In the genomic region with DNA sequence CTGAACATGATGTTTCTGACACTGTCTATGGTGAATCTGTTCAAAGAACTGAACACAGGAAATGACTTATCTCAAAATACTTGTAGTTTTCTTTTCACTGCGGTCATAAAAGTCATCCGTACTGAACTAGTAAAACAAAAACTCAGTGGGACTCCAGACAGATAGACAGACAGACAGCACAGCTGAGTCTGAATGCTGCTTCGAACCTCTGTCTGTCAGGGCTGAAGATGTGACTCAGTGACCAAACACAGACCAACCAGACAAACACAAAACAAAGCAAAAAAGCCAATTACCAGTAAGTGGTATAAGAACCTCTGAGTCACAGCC, we compare ENCODE assay signal across 22 mouse cellular contexts. TPM values are rescaled to one million over a fixed set of nuclear protein-coding genes. Genes with fewer than 3 reads are reported as not detected.
A peak's percentile ranks its signal among the peaks of the same experiment; 100 is the strongest.
DNase-seq lines count a peak whose midpoint lies in the region; ATAC-seq and TF ChIP-seq lines count a peak whose summit lies in the region.
"Had no signal": no experiment of that assay in that cellular context is flagged by ENCODE, and none has a peak within 500 bp of the region (broad histone marks: within the 10 kb centered on the region; RNA-seq: fewer than 3 reads in every experiment).

No protein-coding gene starts in this region.

- TF ChIP-seq POLR2A in spleen, adult 2 months (IDR thresholded peaks at IDR 0.05; ENCODE audit: low read depth, low read length): no peak

- 16% methylated on average over 3 of the region's 3 CpGs for WGBS in spleen, adult 2 months

- peaks cover 2% of the 10 kb centered on the region; the same call in 1 of the 2 replicates for H3K4me1 ChIP-seq in spleen, adult 2 months (ENCODE audit: control insufficient read depth, insufficient read depth, insufficient read length)
- H3K4me1 ChIP-seq: hindbrain, embryonic 15.5 days had no signal

- peak; percentile 80 for ATAC-seq in activated CD4-positive, CD25-positive, alpha-beta regulatory T cell, adult 4 months
- ATAC-seq: forebrain, embryonic 14.5 days; intestine, postnatal 0 days had no signal

- no peak for TF ChIP-seq CTCF in spleen, adult 2 months (IDR thresholded peaks at IDR 0.05; ENCODE audit: extremely low read depth, insufficient read depth, insufficient read length, insufficient replicate concordance)

- no peaks in the 10 kb centered on the region for H3K36me3 ChIP-seq in spleen, adult 2 months (ENCODE audit: control insufficient read depth, insufficient read depth, low read length)
- H3K36me3 ChIP-seq: hindbrain, embryonic 15.5 days; neural tube, embryonic 13.5 days had no signal

- H3K4me3 ChIP-seq in spleen, adult 2 months (ENCODE audit: extremely low read depth, insufficient read depth, insufficient read length): no peak overlapping the region
- H3K4me3 ChIP-seq: heart, adult 2 months; hindbrain, embryonic 15.5 days; neural tube, embryonic 13.5 days had no signal

- DNase-seq in spleen, adult 2 months (ENCODE audit: low read depth in 1 of 2, low spot score in 2 of 2): no peak
- DNase-seq in spleen, adult 18-20 months: no peak
- peak; percentile 71 for DNase-seq in CD4-positive, CD25-positive, alpha-beta regulatory T cell, adult 2 months (ENCODE audit: low read depth, low spot score)
- DNase-seq in naive thymus-derived CD4-positive, alpha-beta T cell, adult 2 months (ENCODE audit: low read depth): peak; percentile 85
- no peak for DNase-seq in right cerebral cortex, postnatal 10 days (ENCODE audit: low spot score in 2 of 2)
- DNase-seq in kidney, postnatal 10 days: no peak
- DNase-seq in lung, postnatal 10 days: no peak
- DNase-seq: adrenal gland, postnatal 25 days; cerebellum, adult 18-20 months; cerebellum, postnatal 25 days; gastrocnemius, postnatal 14 days; heart, adult 2 months; heart, postnatal 4 days; layer of hippocampus, postnatal 36 days; liver; right cerebral cortex, postnatal 25 days; thymus, postnatal 36 days had no signal

- peak overlapping the region; percentile 52; the same call in 1 of the 2 replicates for H3K27ac ChIP-seq in spleen, adult 2 months (ENCODE audit: insufficient read depth, low read length)
- H3K27ac ChIP-seq: heart, adult 2 months; hindbrain, embryonic 15.5 days; neural tube, embryonic 13.5 days had no signal

- no peaks in the 10 kb centered on the region for H3K27me3 ChIP-seq in spleen, adult 2 months (ENCODE audit: control insufficient read depth, insufficient read depth, low read length)
- H3K27me3 ChIP-seq: hindbrain, embryonic 15.5 days; neural tube, embryonic 13.5 days had no signal

RNA-seq across cellular contexts. Expression of gene Ust, which starts 12.4 kb away (rescaled TPM):
- polyA plus RNA-seq in spleen, adult 2 months (2012; rRNA removed): 1.9 and 2.2 TPM in 2 replicates
- under 1 TPM; 0.18 to 0.53 TPM for polyA plus RNA-seq in activated CD4-positive, CD25-positive, alpha-beta regulatory T cell, adult 4 months (2017; shearing (Covaris generic))

Comparison
In these comparisons a context has a peak if more than half of its experiments do, and no peak if none do; other contexts are left out.
1. DNase-seq: peak in CD4-positive, CD25-positive, alpha-beta regulatory T cell, adult 2 months (single experiment) and naive thymus-derived CD4-positive, alpha-beta T cell, adult 2 months (single experiment); none in spleen, adult 2 months (0 of 2), spleen, adult 18-20 months (0 of 2), right cerebral cortex, postnatal 10 days (0 of 2), kidney, postnatal 10 days (single experiment) and lung, postnatal 10 days (single experiment).